In the genomic region with DNA sequence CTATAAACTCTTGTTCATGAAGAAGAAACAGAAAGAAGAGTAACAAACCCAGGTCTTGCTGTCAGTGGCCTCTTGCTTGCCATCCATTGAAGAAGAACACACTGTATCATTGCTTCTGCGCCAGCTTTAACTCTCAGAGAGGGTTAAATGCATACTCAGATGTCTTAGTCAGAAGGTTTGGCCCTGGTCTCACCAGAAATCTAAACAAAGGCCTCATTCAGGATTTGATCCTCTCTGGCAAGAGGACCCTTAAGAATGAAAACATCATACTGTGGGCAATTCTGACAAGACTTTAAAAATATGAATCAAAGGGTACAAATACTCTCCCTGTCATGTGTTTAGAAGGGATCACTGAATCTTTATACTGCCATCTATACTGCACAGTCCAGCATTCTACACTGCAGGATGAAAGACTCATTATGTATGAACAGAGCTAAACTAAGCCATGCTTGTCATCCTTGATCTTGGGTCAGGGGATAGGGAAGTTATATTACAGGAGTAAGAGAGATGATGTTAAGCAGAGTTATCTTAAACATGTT, we compare ENCODE assay signal across 22 mouse cellular contexts.
"Had no signal": no experiment of that assay in that cellular context is flagged by ENCODE, and none has a peak within 500 bp of the region (broad histone marks: within the 10 kb centered on the region; RNA-seq: fewer than 3 reads in every experiment).

No protein-coding gene starts in this region.

- H3K27me3 ChIP-seq: liver, embryonic 13.5 days; liver, embryonic 15.5 days; midbrain, embryonic 13.5 days; midbrain, embryonic 15.5 days; neural tube, embryonic 13.5 days; neural tube, embryonic 15.5 days; stomach, embryonic 15.5 days had no signal

- H3K27ac ChIP-seq: liver, embryonic 13.5 days; liver, embryonic 15.5 days; midbrain, embryonic 10.5 days; midbrain, embryonic 13.5 days; midbrain, embryonic 15.5 days; neural tube, embryonic 13.5 days; neural tube, embryonic 15.5 days; stomach, embryonic 15.5 days; stomach, postnatal 0 days had no signal

- H3K4me1 ChIP-seq: liver, embryonic 13.5 days; liver, embryonic 15.5 days; midbrain, embryonic 10.5 days; midbrain, embryonic 13.5 days; midbrain, embryonic 15.5 days; neural tube, embryonic 13.5 days; neural tube, embryonic 15.5 days; stomach, embryonic 15.5 days had no signal

- H3K9me3 ChIP-seq: liver, embryonic 13.5 days; liver, embryonic 15.5 days; midbrain, embryonic 10.5 days; midbrain, embryonic 13.5 days; midbrain, embryonic 15.5 days; neural tube, embryonic 13.5 days; neural tube, embryonic 15.5 days; stomach, embryonic 15.5 days had no signal

- H3K9ac ChIP-seq: liver, embryonic 13.5 days; liver, embryonic 15.5 days; liver, postnatal 0 days; lung, embryonic 14.5 days; midbrain, embryonic 13.5 days; midbrain, embryonic 15.5 days; neural tube, embryonic 13.5 days; neural tube, embryonic 15.5 days; stomach, embryonic 15.5 days had no signal

- DNase-seq: liver, embryonic 13.5 days; liver, postnatal 0 days; lung, embryonic 14.5 days; lung, postnatal 10 days; lung, postnatal 4 days; retina, postnatal 1 day; right cerebral cortex, adult 18-20 months; right cerebral cortex, postnatal 25 days; right cerebral cortex, postnatal 4 days; spleen, adult 18-20 months; thymus, adult 18-20 months; thymus, postnatal 25 days; thymus, postnatal 4 days had no signal

- H3K4me3 ChIP-seq: liver, embryonic 13.5 days; liver, embryonic 15.5 days; midbrain, embryonic 10.5 days; midbrain, embryonic 13.5 days; midbrain, embryonic 15.5 days; myocyte; neural tube, embryonic 13.5 days; neural tube, embryonic 15.5 days; stomach, embryonic 15.5 days had no signal

- H3K36me3 ChIP-seq: liver, embryonic 13.5 days; liver, embryonic 15.5 days; midbrain, embryonic 10.5 days; midbrain, embryonic 13.5 days; midbrain, embryonic 15.5 days; neural tube, embryonic 13.5 days; neural tube, embryonic 15.5 days; stomach, embryonic 15.5 days had no signal

- H3K4me2 ChIP-seq: liver, embryonic 13.5 days; liver, embryonic 15.5 days; lung, embryonic 14.5 days; midbrain, embryonic 13.5 days; midbrain, embryonic 15.5 days; neural tube, embryonic 13.5 days; neural tube, embryonic 15.5 days; stomach, embryonic 15.5 days had no signal

- ATAC-seq: liver, postnatal 0 days; midbrain, embryonic 13.5 days; midbrain, embryonic 15.5 days had no signal
